Mouse (Mus musculus): ENCODE measurements around the gene Ap2b1.
"Not testable (repeated sequence)": the region's sequence is repeated elsewhere in the genome, so short reads cannot be mapped to it uniquely, and the experiment has no call there.

Gene Ap2b1

GRCm38 (mm10) chr11:83298225-83299195 is at the start of gene Ap2b1:
Gene Ap2b1, plus strand, starts transcription at chr11:83299024.
- peak; percentile 94 to 95 for DNase-seq (ENCODE audit: low spot score in 2 of 2)

GRCm38 (mm10) chr11:83257211-83257610 is 41.6 kb upstream of the Ap2b1 start:
- DNase-seq (ENCODE audit: low spot score in 2 of 2) = not testable (repeated sequence)

- DNase-seq (ENCODE audit: low spot score in 2 of 2) = no peak
Observed at GRCm38 (mm10) chr11:83262673-83263072, 36.2 kb upstream of the Ap2b1 start.

GRCm38 (mm10) chr11:83263146-83263545 is 35.7 kb upstream of the Ap2b1 start:
- DNase-seq (ENCODE audit: low spot score in 2 of 2) = no peak

GRCm38 (mm10) chr11:83270842-83271150 is 28.0 kb upstream of the Ap2b1 start:
- no peak for DNase-seq (ENCODE audit: low spot score in 2 of 2)

GRCm38 (mm10) chr11:83271151-83271950 is 27.5 kb upstream of the Ap2b1 start:
- peak; percentile 78 to 90 for DNase-seq (ENCODE audit: low spot score in 2 of 2)

- no peak for DNase-seq (ENCODE audit: low spot score in 2 of 2)
Observed at GRCm38 (mm10) chr11:83271951-83272843, 26.6 kb upstream of the Ap2b1 start.

- DNase-seq (ENCODE audit: low spot score in 2 of 2) = no peak
Observed at GRCm38 (mm10) chr11:83276251-83276650, 22.6 kb upstream of the Ap2b1 start.

- DNase-seq (ENCODE audit: low spot score in 2 of 2) = no peak
Observed at GRCm38 (mm10) chr11:83279024-83279423, 19.8 kb upstream of the Ap2b1 start.

GRCm38 (mm10) chr11:83279691-83280090 is 19.1 kb upstream of the Ap2b1 start:
- DNase-seq (ENCODE audit: low spot score in 2 of 2) = peak; percentile 47 to 68

- no peak for DNase-seq (ENCODE audit: low spot score in 2 of 2)
Observed at GRCm38 (mm10) chr11:83282084-83282483, 16.7 kb upstream of the Ap2b1 start.

- no peak for DNase-seq (ENCODE audit: low spot score in 2 of 2)
Observed at GRCm38 (mm10) chr11:83285627-83286026, 13.2 kb upstream of the Ap2b1 start.

- no peak for DNase-seq (ENCODE audit: low spot score in 2 of 2)
Observed at GRCm38 (mm10) chr11:83286566-83286965, 12.3 kb upstream of the Ap2b1 start, which contains the start of gene Slfn14. Gene Slfn14, minus strand, starts transcription at chr11:83286726.

- no peak for DNase-seq (ENCODE audit: low spot score in 2 of 2)
Observed at GRCm38 (mm10) chr11:83289036-83289435, 9.8 kb upstream of the Ap2b1 start.

- no peak for DNase-seq (ENCODE audit: low spot score in 2 of 2)
Observed at GRCm38 (mm10) chr11:83289633-83290032, 9.2 kb upstream of the Ap2b1 start.

GRCm38 (mm10) chr11:83291375-83292250 is 7.2 kb upstream of the Ap2b1 start:
- peak; percentile 96 to 97 for DNase-seq (ENCODE audit: low spot score in 2 of 2)

- no peak for DNase-seq (ENCODE audit: low spot score in 2 of 2)
Observed at GRCm38 (mm10) chr11:83292251-83292587, 6.6 kb upstream of the Ap2b1 start.

- no peak for DNase-seq (ENCODE audit: low spot score in 2 of 2)
Observed at GRCm38 (mm10) chr11:83293182-83293581, 5.6 kb upstream of the Ap2b1 start.

GRCm38 (mm10) chr11:83294133-83294532 is 4.7 kb upstream of the Ap2b1 start:
- DNase-seq (ENCODE audit: low spot score in 2 of 2) = no peak

- no peak for DNase-seq (ENCODE audit: low spot score in 2 of 2)
Observed at GRCm38 (mm10) chr11:83297816-83298215, 1.0 kb upstream of the Ap2b1 start.

GRCm38 (mm10) chr11:83299724-83300123 is 900 bp downstream of the Ap2b1 start:
- DNase-seq (ENCODE audit: low spot score in 2 of 2) = no peak
